Mouse (Mus musculus): ENCODE results near the gene Nckap5. TPM values are rescaled to one million over a fixed set of nuclear protein-coding genes. Genes with fewer than 3 reads are reported as not detected.
A peak's percentile ranks its signal among the peaks of the same experiment; 100 is the strongest.

Gene Nckap5
- total RNA-seq, 1 experiment: 0.18 TPM

DNA sequence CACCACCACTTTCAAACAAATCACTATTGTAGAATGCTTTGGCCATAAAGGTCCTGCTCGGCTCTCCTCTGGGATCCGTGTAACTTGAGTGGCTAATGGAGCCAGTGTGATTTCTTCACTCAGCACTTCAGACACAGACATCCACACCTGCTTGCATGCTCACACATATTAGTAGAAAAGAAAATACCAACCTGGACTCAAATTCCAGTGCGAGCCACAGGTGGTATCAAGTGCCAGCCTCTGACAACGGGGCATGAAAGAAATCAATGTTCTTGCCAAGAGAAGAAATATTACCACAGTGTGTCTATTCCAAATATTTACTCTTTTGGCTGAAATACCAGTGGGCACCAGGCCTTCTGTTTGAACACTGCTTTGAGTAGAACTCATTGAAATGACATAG, 208.6 kb downstream of the Nckap5 start:
- no peaks in the 10 kb centered on the region for H3K36me3 ChIP-seq (ENCODE audit: control insufficient read depth, insufficient read depth, low read length, poor library complexity, severe bottlenecking)
- TF ChIP-seq ZNF384 (IDR thresholded peaks at IDR 0.05; ENCODE audit: low read depth, low read length): no peak
- no peak for TF ChIP-seq ZC3H11A (IDR thresholded peaks at IDR 0.05; ENCODE audit: borderline replicate concordance, low read depth, low read length)
- no peak for TF ChIP-seq HCFC1 (IDR thresholded peaks at IDR 0.05; ENCODE audit: borderline replicate concordance, insufficient read depth, low read length)
- TF ChIP-seq MAFK (IDR thresholded peaks at IDR 0.05; ENCODE audit: insufficient read depth, low read depth, low read length): no peak
- no peak for TF ChIP-seq CHD2 (IDR thresholded peaks at IDR 0.05; ENCODE audit: low read depth, low read length)
- H3K4me3 ChIP-seq (ENCODE audit: insufficient read depth in 1 of 2, low read depth in 1 of 2, low read length in 2 of 2, poor library complexity in 1 of 2, severe bottlenecking in 1 of 2): no peak overlapping the region
- in situ Hi-C loops (cut with MboI; ENCODE audit: low sequenced_read_pairs in 2 of 2, unreplicated experiment in 2 of 2): no loop called here
- H3K27ac ChIP-seq (ENCODE audit: insufficient read depth, low read depth, low read length, poor library complexity, severe bottlenecking): no peak overlapping the region
- no peak for DNase-seq (ENCODE audit: low read depth, low spot score)
- no peaks in the 10 kb centered on the region for H3K9me3 ChIP-seq (ENCODE audit: control insufficient read depth, insufficient read depth, low read depth, low read length)
- no peak overlapping the region for H3K9ac ChIP-seq (ENCODE audit: insufficient read depth, low read depth, low read length, poor library complexity, severe bottlenecking)
- no peaks in the 10 kb centered on the region for H3K4me1 ChIP-seq (ENCODE audit: control insufficient read depth in 2 of 2, insufficient read depth in 2 of 2, low read length in 2 of 2, poor library complexity in 1 of 2)

DNA sequence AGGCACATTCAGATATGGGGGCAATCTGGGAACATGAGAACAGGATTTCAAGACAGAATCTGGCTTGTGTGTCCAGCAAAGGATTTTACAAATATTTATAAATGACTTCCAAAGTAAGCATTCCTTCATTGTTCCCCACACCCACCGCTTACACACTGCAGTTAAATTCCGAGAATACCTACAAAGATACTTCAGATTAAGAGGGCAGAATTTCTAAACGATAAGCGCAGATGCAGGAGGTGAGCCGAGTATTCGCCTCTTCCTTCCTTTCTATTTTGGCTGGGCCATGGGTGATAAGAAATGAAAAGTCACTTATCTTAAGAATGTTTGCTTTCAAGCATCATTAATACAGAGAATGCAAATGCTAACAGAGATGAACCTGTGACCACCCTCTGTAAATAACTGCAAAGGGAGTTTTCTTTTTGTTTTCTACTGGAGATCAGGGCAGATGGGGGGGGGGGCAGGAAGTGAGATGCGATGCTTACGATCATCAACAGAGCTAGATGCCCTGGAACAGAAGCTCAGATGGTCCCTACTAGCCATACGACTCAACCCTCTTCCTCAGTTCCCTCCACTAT, 213.0 kb downstream of the Nckap5 start:
- H3K36me3 ChIP-seq (ENCODE audit: control insufficient read depth, insufficient read depth, low read length, poor library complexity, severe bottlenecking): no peaks in the 10 kb centered on the region
- no peak for TF ChIP-seq ZC3H11A (IDR thresholded peaks at IDR 0.05; ENCODE audit: borderline replicate concordance, low read depth, low read length)
- TF ChIP-seq ZNF384 (IDR thresholded peaks at IDR 0.05; ENCODE audit: low read depth, low read length): no peak
- TF ChIP-seq MAFK (IDR thresholded peaks at IDR 0.05; ENCODE audit: insufficient read depth, low read depth, low read length): no peak
- TF ChIP-seq CHD2 (IDR thresholded peaks at IDR 0.05; ENCODE audit: low read depth, low read length): no peak
- TF ChIP-seq HCFC1 (IDR thresholded peaks at IDR 0.05; ENCODE audit: borderline replicate concordance, insufficient read depth, low read length): no peak
- H3K27ac ChIP-seq (ENCODE audit: insufficient read depth, low read depth, low read length, poor library complexity, severe bottlenecking): no peak overlapping the region
- in situ Hi-C loops (cut with MboI; ENCODE audit: low sequenced_read_pairs in 2 of 2, unreplicated experiment in 2 of 2): no loop called here
- no peak overlapping the region for H3K9ac ChIP-seq (ENCODE audit: insufficient read depth, low read depth, low read length, poor library complexity, severe bottlenecking)
- no peak overlapping the region for H3K4me3 ChIP-seq (ENCODE audit: insufficient read depth in 1 of 2, low read depth in 1 of 2, low read length in 2 of 2, poor library complexity in 1 of 2, severe bottlenecking in 1 of 2)
- no peaks in the 10 kb centered on the region for H3K9me3 ChIP-seq (ENCODE audit: control insufficient read depth, insufficient read depth, low read depth, low read length)
- DNase-seq (ENCODE audit: low read depth, low spot score): no peak
- H3K4me1 ChIP-seq (ENCODE audit: control insufficient read depth in 2 of 2, insufficient read depth in 2 of 2, low read length in 2 of 2, poor library complexity in 1 of 2): no peaks in the 10 kb centered on the region

GRCm38 (mm10) chr1:126616964-126617363, 213.6 kb downstream of the Nckap5 start:
- no peak overlapping the region for H3K27ac ChIP-seq (ENCODE audit: insufficient read depth, low read depth, low read length, poor library complexity, severe bottlenecking)
- no peak for TF ChIP-seq HCFC1 (IDR thresholded peaks at IDR 0.05; ENCODE audit: borderline replicate concordance, insufficient read depth, low read length)
- no peaks in the 10 kb centered on the region for H3K4me1 ChIP-seq (ENCODE audit: control insufficient read depth in 2 of 2, insufficient read depth in 2 of 2, low read length in 2 of 2, poor library complexity in 1 of 2)
- H3K36me3 ChIP-seq (ENCODE audit: control insufficient read depth, insufficient read depth, low read length, poor library complexity, severe bottlenecking): no peaks in the 10 kb centered on the region
- H3K4me3 ChIP-seq (ENCODE audit: insufficient read depth in 1 of 2, low read depth in 1 of 2, low read length in 2 of 2, poor library complexity in 1 of 2, severe bottlenecking in 1 of 2): no peak overlapping the region
- in situ Hi-C loops (cut with MboI; ENCODE audit: low sequenced_read_pairs in 2 of 2, unreplicated experiment in 2 of 2): no loop called here
- H3K9ac ChIP-seq (ENCODE audit: insufficient read depth, low read depth, low read length, poor library complexity, severe bottlenecking): no peak overlapping the region
- DNase-seq (ENCODE audit: low read depth, low spot score): no peak
- H3K9me3 ChIP-seq (ENCODE audit: control insufficient read depth, insufficient read depth, low read depth, low read length): no peaks in the 10 kb centered on the region

GRCm38 (mm10) chr1:126612916-126613315, 217.7 kb downstream of the Nckap5 start:
- no peak overlapping the region for H3K27ac ChIP-seq (ENCODE audit: insufficient read depth, low read depth, low read length, poor library complexity, severe bottlenecking)
- no peaks in the 10 kb centered on the region for H3K36me3 ChIP-seq (ENCODE audit: control insufficient read depth, insufficient read depth, low read length, poor library complexity, severe bottlenecking)
- H3K4me1 ChIP-seq (ENCODE audit: control insufficient read depth in 2 of 2, insufficient read depth in 2 of 2, low read length in 2 of 2, poor library complexity in 1 of 2): no peaks in the 10 kb centered on the region
- in situ Hi-C loops (cut with MboI; ENCODE audit: low sequenced_read_pairs in 2 of 2, unreplicated experiment in 2 of 2): no loop called here
- no peak for TF ChIP-seq HCFC1 (IDR thresholded peaks at IDR 0.05; ENCODE audit: borderline replicate concordance, insufficient read depth, low read length)
- peak; percentile 48 for TF ChIP-seq ZC3H11A (IDR thresholded peaks at IDR 0.05; ENCODE audit: borderline replicate concordance, low read depth, low read length)
- TF ChIP-seq CHD2 (IDR thresholded peaks at IDR 0.05; ENCODE audit: low read depth, low read length): no peak
- TF ChIP-seq ZNF384 (IDR thresholded peaks at IDR 0.05; ENCODE audit: low read depth, low read length): no peak
- H3K9ac ChIP-seq (ENCODE audit: insufficient read depth, low read depth, low read length, poor library complexity, severe bottlenecking): no peak overlapping the region
- no peak overlapping the region for H3K4me3 ChIP-seq (ENCODE audit: insufficient read depth in 1 of 2, low read depth in 1 of 2, low read length in 2 of 2, poor library complexity in 1 of 2, severe bottlenecking in 1 of 2)
- peak; percentile 34 for DNase-seq (ENCODE audit: low read depth, low spot score)
- H3K9me3 ChIP-seq (ENCODE audit: control insufficient read depth, insufficient read depth, low read depth, low read length): no peaks in the 10 kb centered on the region

- no peaks in the 10 kb centered on the region for H3K36me3 ChIP-seq (ENCODE audit: control insufficient read depth, insufficient read depth, low read length, poor library complexity, severe bottlenecking)
These were observed 222.0 kb downstream of the Nckap5 start for GRCm38 (mm10) chr1:126608586-126608985.

More at GRCm38 (mm10) chr1:126608586-126608985, 222.0 kb downstream of the Nckap5 start:
- no peak overlapping the region for H3K9ac ChIP-seq (ENCODE audit: insufficient read depth, low read depth, low read length, poor library complexity, severe bottlenecking)
- H3K4me1 ChIP-seq (ENCODE audit: control insufficient read depth in 2 of 2, insufficient read depth in 2 of 2, low read length in 2 of 2, poor library complexity in 1 of 2): no peaks in the 10 kb centered on the region
- no peaks in the 10 kb centered on the region for H3K9me3 ChIP-seq (ENCODE audit: control insufficient read depth, insufficient read depth, low read depth, low read length)
- in situ Hi-C loops (cut with MboI; ENCODE audit: low sequenced_read_pairs in 2 of 2, unreplicated experiment in 2 of 2): no loop called here
- TF ChIP-seq MAFK (IDR thresholded peaks at IDR 0.05; ENCODE audit: insufficient read depth, low read depth, low read length) (no peak), CHD2 (IDR thresholded peaks at IDR 0.05; ENCODE audit: low read depth, low read length) (no peak), ZNF384 (IDR thresholded peaks at IDR 0.05; ENCODE audit: low read depth, low read length) (no peak), ZC3H11A (IDR thresholded peaks at IDR 0.05; ENCODE audit: borderline replicate concordance, low read depth, low read length) (no peak), HCFC1 (IDR thresholded peaks at IDR 0.05; ENCODE audit: borderline replicate concordance, insufficient read depth, low read length) (no peak)
- H3K4me3 ChIP-seq (ENCODE audit: insufficient read depth in 1 of 2, low read depth in 1 of 2, low read length in 2 of 2, poor library complexity in 1 of 2, severe bottlenecking in 1 of 2): no peak overlapping the region
- DNase-seq (ENCODE audit: low read depth, low spot score): no peak
- no peak overlapping the region for H3K27ac ChIP-seq (ENCODE audit: insufficient read depth, low read depth, low read length, poor library complexity, severe bottlenecking)

Measured in ES-E14 (cell line).